Mouse (Mus musculus) layer of hippocampus, adult 9-10 months (tissue): ENCODE measurements around the gene Elmo2.

Source experiments
- DNase-seq: peaks from one replicate; pipeline ENCODE4 v3.0.0; 2022; ENCODE audit warnings: low spot score

The Elmo2 gene

GRCm38 (mm10) chr2:165326304-165327190, at the start of gene Elmo2:
Gene Elmo2 (minus strand): TSS chr2:165326479.
- DNase-seq = peak; percentile 98

GRCm38 (mm10) chr2:165376001-165376400, 49.7 kb upstream of the Elmo2 start:
- no peak for DNase-seq

- DNase-seq = no peak
Measured at GRCm38 (mm10) chr2:165375478-165375877, 49.2 kb upstream of the Elmo2 start.

GRCm38 (mm10) chr2:165371066-165371465, 44.8 kb upstream of the Elmo2 start:
- no peak for DNase-seq

- no peak for DNase-seq
Measured at GRCm38 (mm10) chr2:165370348-165370747, 44.1 kb upstream of the Elmo2 start.

GRCm38 (mm10) chr2:165368496-165368895, 42.2 kb upstream of the Elmo2 start, which contains the start of gene Zfp663:
Gene Zfp663 (minus strand): TSS chr2:165368729.
- DNase-seq = no peak

GRCm38 (mm10) chr2:165367868-165368439, 41.7 kb upstream of the Elmo2 start:
- DNase-seq = no peak

- no peak for DNase-seq
Measured at GRCm38 (mm10) chr2:165367047-165367520, 40.8 kb upstream of the Elmo2 start.

GRCm38 (mm10) chr2:165364334-165365091, 38.2 kb upstream of the Elmo2 start:
- no peak for DNase-seq

GRCm38 (mm10) chr2:165363282-165363681, 37.0 kb upstream of the Elmo2 start:
- DNase-seq = no peak

GRCm38 (mm10) chr2:165360861-165361260, 34.6 kb upstream of the Elmo2 start:
- DNase-seq = no peak

- no peak for DNase-seq
Measured at GRCm38 (mm10) chr2:165351828-165352513, 25.7 kb upstream of the Elmo2 start.

- DNase-seq = no peak
Measured at GRCm38 (mm10) chr2:165349466-165349865, 23.2 kb upstream of the Elmo2 start.

- no peak for DNase-seq
Measured at GRCm38 (mm10) chr2:165346180-165346579, 19.9 kb upstream of the Elmo2 start.

GRCm38 (mm10) chr2:165337191-165337590, 10.9 kb upstream of the Elmo2 start:
- no peak for DNase-seq

- no peak for DNase-seq
Measured at GRCm38 (mm10) chr2:165332610-165333210, 6.4 kb upstream of the Elmo2 start.

- no peak for DNase-seq
Measured at GRCm38 (mm10) chr2:165329703-165330102, 3.4 kb upstream of the Elmo2 start.

- no peak for DNase-seq
Measured at GRCm38 (mm10) chr2:165328746-165329145, 2.5 kb upstream of the Elmo2 start.

- DNase-seq = no peak
Measured at GRCm38 (mm10) chr2:165327386-165327785, 1.1 kb upstream of the Elmo2 start.

- DNase-seq = no peak
Measured at GRCm38 (mm10) chr2:165325521-165326303, 567 bp downstream of the Elmo2 start.

GRCm38 (mm10) chr2:165323928-165324327, 2.4 kb downstream of the Elmo2 start:
- DNase-seq = no peak
